Mouse (Mus musculus): ENCODE measurements around the gene Golga4. TPM values are rescaled to one million over a fixed set of nuclear protein-coding genes. Genes with fewer than 3 reads are reported as not detected.

The Golga4 gene
- polyA plus RNA-seq, 1 experiment from 2014 or later = 51.3 TPM

GRCm38 (mm10) chr9:118492932-118493698 lies 13.0 kb upstream of the Golga4 start:
- WGBS = 91% methylated on average over 8 of the region's 8 CpGs
- no peaks in the 10 kb centered on the region for H3K9me3 ChIP-seq

GRCm38 (mm10) chr9:118494106-118494505 lies 12.0 kb upstream of the Golga4 start:
- Histone ChIP-seq H3K36me3 (replicated peaks) (no peaks in the 10 kb centered on the region), H3K4me1 (peaks cover 4% of the 10 kb centered on the region), H3K9ac (no peak overlapping the region), H3K27me3 (replicated peaks) (peaks cover 17% of the 10 kb centered on the region), H3K9me3 (no peaks in the 10 kb centered on the region), H3K27ac (no peak overlapping the region), H3K4me2 (no peak overlapping the region), H3K4me3 (no peak overlapping the region)
- no peak for ATAC-seq (replicated peaks)
- WGBS = 92% methylated on average over 5 of the region's 5 CpGs

More at GRCm38 (mm10) chr9:118492932-118493698, 13.0 kb upstream of the Golga4 start:
- H3K27ac ChIP-seq = no peak overlapping the region
- H3K4me3 ChIP-seq = no peak overlapping the region
- H3K9ac ChIP-seq = no peak overlapping the region
- no peak overlapping the region for H3K4me2 ChIP-seq
- no peak for ATAC-seq (replicated peaks)
- peaks cover 13% of the 10 kb centered on the region for H3K4me1 ChIP-seq
- H3K36me3 ChIP-seq (replicated peaks) = no peaks in the 10 kb centered on the region
- H3K27me3 ChIP-seq (replicated peaks) = peaks cover 23% of the 10 kb centered on the region

DNA sequence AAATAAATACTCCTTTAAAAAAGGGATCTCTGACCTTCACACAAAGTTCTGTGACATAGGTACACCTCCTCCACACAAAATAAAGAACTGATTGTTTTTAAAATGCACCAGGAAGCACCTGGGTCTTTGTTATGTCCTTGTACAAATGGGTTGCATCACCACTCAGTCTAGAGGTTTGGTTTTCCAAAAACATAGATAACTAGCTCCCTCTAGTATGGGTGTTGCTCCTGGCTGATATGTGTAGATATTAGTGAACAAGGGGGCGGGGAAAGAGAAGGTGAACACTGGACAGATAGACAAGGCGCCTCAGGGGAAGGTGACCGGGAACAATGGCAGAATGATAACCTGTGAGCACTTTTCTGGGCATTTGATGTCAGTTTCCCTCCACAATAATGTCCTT lies 10.1 kb upstream of the Golga4 start:
- Histone ChIP-seq H3K9me3 (no peaks in the 10 kb centered on the region), H3K4me2 (no peak overlapping the region), H3K27me3 (replicated peaks) (0 out of 2 replicates have a peak, but pooled peaks cover 8% of the 10 kb centered on the region), H3K4me3 (no peak overlapping the region), H3K27ac (no peak overlapping the region), H3K36me3 (replicated peaks) (no peaks in the 10 kb centered on the region), H3K4me1 (no peaks in the 10 kb centered on the region), H3K9ac (no peak overlapping the region)
- 89% methylated on average over 3 of the region's 3 CpGs for WGBS
- ATAC-seq (replicated peaks) = no peak

GRCm38 (mm10) chr9:118496952-118497351 lies 9.1 kb upstream of the Golga4 start:
- WGBS = 79% methylated on average over 3 of the region's 3 CpGs
- Histone ChIP-seq H3K9ac (no peak overlapping the region), H3K27ac (no peak overlapping the region), H3K27me3 (replicated peaks) (0 out of 2 replicates have a peak, but pooled peaks cover 3% of the 10 kb centered on the region), H3K9me3 (no peaks in the 10 kb centered on the region), H3K4me2 (no peak overlapping the region), H3K36me3 (replicated peaks) (no peaks in the 10 kb centered on the region), H3K4me1 (no peaks in the 10 kb centered on the region), H3K4me3 (no peak overlapping the region)
- ATAC-seq (replicated peaks) = no peak

DNA sequence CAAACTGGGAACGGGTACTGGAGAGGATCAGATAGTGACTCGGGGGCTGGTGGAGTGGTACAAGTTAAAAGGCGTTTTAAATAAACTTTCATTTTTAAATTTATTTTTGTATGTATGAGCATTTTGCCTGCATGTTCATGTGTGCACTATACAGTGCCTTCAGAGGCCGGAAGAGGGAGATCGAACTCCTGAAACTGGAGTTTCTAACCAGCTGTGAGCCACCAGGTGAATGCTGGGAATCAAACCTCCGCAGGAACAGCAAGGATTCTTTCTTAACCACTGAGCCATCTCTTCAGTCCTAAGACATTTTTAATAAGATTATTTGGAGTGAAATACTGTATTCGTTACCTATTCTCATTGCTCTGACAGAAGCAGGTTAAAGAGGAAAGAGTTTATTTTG lies 8.0 kb upstream of the Golga4 start:
- no peak for ATAC-seq (replicated peaks)
- H3K27ac ChIP-seq = no peak overlapping the region
- H3K4me1 ChIP-seq = no peaks in the 10 kb centered on the region
- H3K9me3 ChIP-seq = no peaks in the 10 kb centered on the region
- WGBS = 71% methylated on average over 7 of the region's 7 CpGs
- no peaks in the 10 kb centered on the region for H3K36me3 ChIP-seq (replicated peaks)
- H3K4me3 ChIP-seq = no peak overlapping the region
- 0 out of 2 replicates have a peak, but pooled peaks cover 3% of the 10 kb centered on the region for H3K27me3 ChIP-seq (replicated peaks)
- H3K4me2 ChIP-seq = no peak overlapping the region
- H3K9ac ChIP-seq = no peak overlapping the region

DNA sequence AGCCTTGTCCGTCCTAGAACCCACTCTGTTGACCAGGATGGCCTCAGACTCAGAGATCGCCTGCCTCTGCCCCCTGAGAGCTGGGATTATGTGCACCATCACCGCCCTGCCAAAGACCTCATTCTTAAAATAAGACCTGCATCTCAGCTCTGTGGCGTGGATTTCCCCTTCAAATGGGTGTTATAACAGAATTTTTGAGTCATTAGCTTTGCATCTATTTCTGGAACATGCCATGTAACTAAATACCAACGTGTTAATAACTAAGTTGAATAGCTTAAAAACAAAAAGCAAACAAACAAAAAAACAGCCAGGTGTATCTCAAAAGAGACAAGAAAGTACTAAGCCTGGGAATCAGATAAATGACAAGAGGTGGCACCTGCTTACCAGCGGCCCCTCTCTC lies 5.1 kb upstream of the Golga4 start:
- ATAC-seq (replicated peaks) = no peak
- no peak overlapping the region for H3K4me2 ChIP-seq
- H3K9me3 ChIP-seq = no peaks in the 10 kb centered on the region
- no peaks in the 10 kb centered on the region for H3K36me3 ChIP-seq (replicated peaks)
- no peak overlapping the region for H3K4me3 ChIP-seq
- 80% methylated on average over 6 of the region's 6 CpGs for WGBS
- no peak overlapping the region for H3K27ac ChIP-seq
- H3K9ac ChIP-seq = no peak overlapping the region
- no peaks in the 10 kb centered on the region for H3K27me3 ChIP-seq (replicated peaks)
- no peaks in the 10 kb centered on the region for H3K4me1 ChIP-seq

- WGBS = 88% methylated on average over 3 of the region's 3 CpGs
- Histone ChIP-seq H3K27me3 (replicated peaks) (no peaks in the 10 kb centered on the region), H3K4me2 (no peak overlapping the region), H3K9ac (no peak overlapping the region), H3K4me1 (peaks cover 25% of the 10 kb centered on the region), H3K9me3 (no peaks in the 10 kb centered on the region), H3K36me3 (replicated peaks) (no peaks in the 10 kb centered on the region), H3K27ac (no peak overlapping the region), H3K4me3 (no peak overlapping the region)
- no peak for ATAC-seq (replicated peaks)
These were observed 1.4 kb upstream of the Golga4 start for GRCm38 (mm10) chr9:118504656-118505055.

DNA sequence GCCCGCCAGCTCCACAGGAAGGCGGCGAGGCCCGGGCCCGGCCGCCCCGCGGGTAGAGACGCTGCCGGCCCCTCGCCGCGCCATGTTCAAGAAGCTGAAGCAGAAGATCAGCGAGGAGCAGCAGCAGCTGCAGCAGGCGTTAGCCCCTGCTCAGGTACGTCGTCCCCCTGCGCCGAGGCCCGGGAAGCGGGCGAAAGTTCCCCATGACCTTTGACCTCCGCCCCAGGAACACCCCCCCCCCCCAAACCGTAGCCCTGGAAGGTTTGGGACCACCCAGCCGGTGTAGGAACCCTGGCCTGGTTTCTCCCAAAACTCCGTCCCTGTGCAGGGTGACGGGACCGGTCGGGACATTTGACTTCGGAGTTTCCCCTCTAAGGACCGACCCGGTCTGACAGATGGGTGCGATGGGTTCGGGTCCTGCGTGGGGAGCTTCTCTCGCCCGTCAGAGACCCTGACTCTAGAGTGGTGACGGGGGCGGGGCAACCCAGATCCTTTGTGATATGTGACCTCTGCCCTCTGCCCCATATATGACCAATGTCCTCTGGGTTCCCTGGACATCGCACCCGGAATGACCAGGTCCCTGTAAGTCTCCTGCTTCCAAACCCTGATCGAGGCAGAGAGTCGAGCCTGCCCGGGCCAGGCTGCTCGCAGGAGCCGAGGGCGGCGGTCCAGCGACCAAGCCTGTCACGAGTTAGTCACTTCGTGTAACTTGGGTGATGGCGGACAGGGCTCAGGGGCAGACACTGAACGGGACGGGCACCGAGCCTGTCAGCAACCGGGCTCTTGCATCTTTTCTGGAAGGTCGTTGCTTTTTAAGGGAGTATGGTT lies 551 bp downstream of the Golga4 start:
- peak overlapping the region; percentile 96 for H3K9ac ChIP-seq
- peak; percentile 82 for ATAC-seq (replicated peaks)
- H3K4me1 ChIP-seq = peaks cover 25% of the 10 kb centered on the region
- H3K4me3 ChIP-seq = peak overlapping the region; percentile 99
- WGBS = under 1% methylated on average over 57 of the region's 57 CpGs
- peak overlapping the region; percentile 100 for H3K4me2 ChIP-seq
- H3K36me3 ChIP-seq (replicated peaks) = no peaks in the 10 kb centered on the region
- no peaks in the 10 kb centered on the region for H3K27me3 ChIP-seq (replicated peaks)
- H3K27ac ChIP-seq = peak overlapping the region; percentile 83
- no peaks in the 10 kb centered on the region for H3K9me3 ChIP-seq

DNA sequence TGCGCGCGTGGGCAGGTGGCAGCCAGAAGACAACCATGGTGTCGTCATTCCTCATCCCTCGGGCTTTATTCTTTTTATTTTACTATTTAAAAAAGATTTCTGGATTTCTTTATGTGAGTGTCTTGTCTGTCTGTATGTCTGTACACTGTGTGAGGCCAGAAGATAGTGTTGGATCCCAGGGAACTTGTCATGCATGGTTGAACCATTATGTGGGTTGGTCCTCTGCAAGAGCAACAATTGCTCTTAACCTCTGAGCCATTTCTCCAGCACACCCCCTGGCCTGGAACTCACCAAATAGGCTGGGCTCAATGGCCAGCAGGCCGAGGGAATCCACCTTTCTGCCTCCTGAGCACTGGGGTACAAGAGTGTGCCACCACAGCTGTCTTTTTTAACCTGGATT lies 1.5 kb downstream of the Golga4 start:
- peak overlapping the region; percentile 99 for H3K4me3 ChIP-seq
- ATAC-seq (replicated peaks) = no peak
- peak overlapping the region; percentile 96 for H3K9ac ChIP-seq
- H3K27ac ChIP-seq = no peak overlapping the region
- no peaks in the 10 kb centered on the region for H3K27me3 ChIP-seq (replicated peaks)
- H3K4me2 ChIP-seq = peak overlapping the region; percentile 100
- WGBS = 68% methylated on average over 6 of the region's 6 CpGs
- no peaks in the 10 kb centered on the region for H3K9me3 ChIP-seq
- H3K36me3 ChIP-seq (replicated peaks) = no peaks in the 10 kb centered on the region
- peaks cover 25% of the 10 kb centered on the region for H3K4me1 ChIP-seq

DNA sequence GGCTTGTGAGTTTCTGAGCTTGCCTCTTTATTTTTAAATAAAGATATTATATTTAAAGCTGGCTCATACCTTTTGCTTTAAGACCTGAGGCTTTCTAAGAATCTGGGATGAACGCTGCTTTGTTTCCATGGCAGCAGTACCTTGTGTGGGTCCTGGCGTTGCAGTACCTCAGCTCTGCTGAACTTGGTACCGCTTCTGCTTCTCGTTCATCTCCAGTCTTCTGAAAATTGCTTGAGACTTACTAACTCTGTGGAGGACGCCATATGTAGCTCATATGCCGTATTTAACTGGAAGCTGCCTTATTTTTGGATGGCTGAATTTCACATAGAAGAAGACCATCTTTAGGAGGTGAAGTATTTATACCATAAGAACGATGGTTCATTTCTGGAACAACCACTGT lies 2.5 kb downstream of the Golga4 start:
- H3K27ac ChIP-seq = no peak overlapping the region
- no peaks in the 10 kb centered on the region for H3K9me3 ChIP-seq
- no peaks in the 10 kb centered on the region for H3K36me3 ChIP-seq (replicated peaks)
- no peak for ATAC-seq (replicated peaks)
- peaks cover 25% of the 10 kb centered on the region for H3K4me1 ChIP-seq
- H3K9ac ChIP-seq = no peak overlapping the region; the same call in 1 of the 2 replicates
- H3K4me2 ChIP-seq = peak overlapping the region; percentile 100
- no peak overlapping the region for H3K4me3 ChIP-seq
- WGBS = 86% methylated on average over 7 of the region's 7 CpGs
- H3K27me3 ChIP-seq (replicated peaks) = no peaks in the 10 kb centered on the region

GRCm38 (mm10) chr9:118510941-118511690 lies 5.0 kb downstream of the Golga4 start:
- H3K27me3 ChIP-seq (replicated peaks) = no peaks in the 10 kb centered on the region
- 84% methylated on average over 15 of the region's 15 CpGs for WGBS
- H3K4me3 ChIP-seq = no peak overlapping the region
- no peak overlapping the region for H3K4me2 ChIP-seq
- no peak overlapping the region for H3K9ac ChIP-seq
- H3K4me1 ChIP-seq = peaks cover 25% of the 10 kb centered on the region
- H3K27ac ChIP-seq = no peak overlapping the region
- no peaks in the 10 kb centered on the region for H3K9me3 ChIP-seq
- H3K36me3 ChIP-seq (replicated peaks) = peaks cover 11% of the 10 kb centered on the region; the same call in 1 of the 2 replicates
- no peak for ATAC-seq (replicated peaks)

- Histone ChIP-seq H3K27me3 (replicated peaks) (no peaks in the 10 kb centered on the region), H3K36me3 (replicated peaks) (peaks cover 11% of the 10 kb centered on the region; the same call in 1 of the 2 replicates), H3K4me2 (no peak overlapping the region), H3K4me1 (peaks cover 15% of the 10 kb centered on the region), H3K4me3 (no peak overlapping the region), H3K27ac (no peak overlapping the region), H3K9me3 (no peaks in the 10 kb centered on the region), H3K9ac (no peak overlapping the region)
- 94% methylated on average over 3 of the region's 3 CpGs for WGBS
- ATAC-seq (replicated peaks) = no peak
These were observed 6.7 kb downstream of the Golga4 start for GRCm38 (mm10) chr9:118512681-118513233.

Data from midbrain, embryonic 15.5 days (tissue).